In the genomic region with DNA sequence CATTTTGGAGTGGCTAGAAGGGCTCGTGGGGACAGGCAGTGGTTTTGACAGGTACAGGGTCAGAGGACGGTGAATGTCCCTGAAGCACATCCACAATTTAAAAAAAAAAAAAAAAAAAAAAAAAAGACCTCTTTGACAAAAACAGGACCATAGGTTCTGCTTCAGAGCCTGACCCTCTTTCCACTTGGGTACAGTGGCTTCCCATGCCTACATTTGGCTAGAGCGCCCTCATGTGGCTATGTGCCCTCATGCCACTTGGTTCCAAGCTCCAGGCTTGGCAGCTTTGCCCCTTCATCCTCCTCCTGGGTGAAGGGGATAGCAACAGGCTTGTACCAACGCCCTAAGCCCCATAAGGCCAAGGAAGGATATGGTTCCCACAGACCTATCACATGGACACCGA, we compare ENCODE assay signal across 8 mouse cellular contexts. TPM values are rescaled to one million over a fixed set of nuclear protein-coding genes. Genes with fewer than 3 reads are reported as not detected.
A peak's percentile ranks its signal among the peaks of the same experiment; 100 is the strongest.
DNase-seq lines count a peak whose midpoint lies in the region; ATAC-seq and TF ChIP-seq lines count a peak whose summit lies in the region.
"Had no signal": no experiment of that assay in that cellular context is flagged by ENCODE, and none has a peak within 500 bp of the region (broad histone marks: within the 10 kb centered on the region; RNA-seq: fewer than 3 reads in every experiment).

No protein-coding gene starts in this region.

- no peak overlapping the region for H3K27ac ChIP-seq in forebrain, postnatal 0 days (ENCODE audit: low read depth, low read length)
- H3K27ac ChIP-seq in spleen, adult 2 months (ENCODE audit: insufficient read depth, low read length), result no peak overlapping the region

- no peaks in the 10 kb centered on the region for H3K9me3 ChIP-seq in forebrain, postnatal 0 days (ENCODE audit: low read length)

- peak; percentile 65 for ATAC-seq in forebrain, postnatal 0 days

- TF ChIP-seq CTCF in forebrain, postnatal 0 days (IDR thresholded peaks at IDR 0.05; ENCODE audit: low read depth), result peak; percentile 87
- TF ChIP-seq CTCF in spleen, adult 2 months (IDR thresholded peaks at IDR 0.05; ENCODE audit: extremely low read depth, insufficient read depth, insufficient read length, insufficient replicate concordance), result peak; percentile 89; the same call in 1 of the 2 replicates

- TF ChIP-seq POLR2A in spleen, adult 2 months (IDR thresholded peaks at IDR 0.05; ENCODE audit: low read depth, low read length), result no peak

- H3K4me2 ChIP-seq in forebrain, postnatal 0 days (ENCODE audit: low read depth), result no peak overlapping the region

- no peak overlapping the region for H3K9ac ChIP-seq in forebrain, postnatal 0 days

- H3K4me3 ChIP-seq in forebrain, postnatal 0 days (ENCODE audit: low read depth, low read length), result no peak overlapping the region
- no peak overlapping the region for H3K4me3 ChIP-seq in spleen, adult 2 months (ENCODE audit: extremely low read depth, insufficient read depth, insufficient read length)

- 50% methylated on average over 5 of the region's 5 CpGs for WGBS in forebrain, postnatal 0 days
- WGBS in spleen, adult 2 months, result 54% methylated on average over 5 of the region's 5 CpGs

- no peaks in the 10 kb centered on the region for H3K27me3 ChIP-seq in forebrain, postnatal 0 days (ENCODE audit: insufficient read depth, low read length)
- no peaks in the 10 kb centered on the region for H3K27me3 ChIP-seq in spleen, adult 2 months (ENCODE audit: control insufficient read depth, insufficient read depth, low read length)

- H3K36me3 ChIP-seq in forebrain, postnatal 0 days (ENCODE audit: insufficient read depth), result peaks cover 8% of the 10 kb centered on the region; the same call in 1 of the 2 replicates
- H3K36me3 ChIP-seq in spleen, adult 2 months (ENCODE audit: control insufficient read depth, insufficient read depth, low read length), result no peaks in the 10 kb centered on the region

- H3K4me1 ChIP-seq in forebrain, postnatal 0 days (ENCODE audit: insufficient read depth), result no peaks in the 10 kb centered on the region
- H3K4me1 ChIP-seq in spleen, adult 2 months (ENCODE audit: control insufficient read depth, insufficient read depth, insufficient read length), result no peaks in the 10 kb centered on the region

- peak; percentile 28 for DNase-seq in 416B (ENCODE audit: low read depth)
- peak; percentile 49 for DNase-seq in CD4-positive helper T cell, adult 2 months (ENCODE audit: low read depth, low spot score)
- peak; percentile 87 for DNase-seq in brain, adult 2 months (ENCODE audit: low read depth, low spot score)
- DNase-seq in forebrain, postnatal 0 days, result peak; percentile 72
- peak; percentile 25 to 85 for DNase-seq in kidney, postnatal 36 days
- peak; percentile 76 for DNase-seq in lung, postnatal 36 days
- peak; percentile 18 to 68 for DNase-seq in spleen, adult 2 months (ENCODE audit: low read depth in 1 of 2, low spot score in 2 of 2)

RNA-seq across cellular contexts. Expression of a gene that starts 39.8 kb away (rescaled TPM):
- not detected in 2 replicates for total RNA-seq in forebrain, postnatal 0 days (2014; rRNA removed)
- not detected in 2 replicates for polyA plus RNA-seq in forebrain, postnatal 0 days (2015; fragmentation: Nextera tagmentation; extraction: Ambion mirVana)
- polyA plus RNA-seq in spleen, adult 2 months (2012; rRNA removed), result not detected in 2 replicates
- total RNA-seq: gastrocnemius, adult 8-10 months had no signal

RNA-seq across cellular contexts. Expression of a gene that starts 56.4 kb away (rescaled TPM):
- not detected in 2 replicates for total RNA-seq in forebrain, postnatal 0 days (2014; rRNA removed)
- polyA plus RNA-seq in forebrain, postnatal 0 days (2015; fragmentation: Nextera tagmentation; extraction: Ambion mirVana), result 0.13 TPM in 1 of 2 replicates, not detected in the other
- polyA plus RNA-seq in spleen, adult 2 months (2012; rRNA removed), result not detected in 2 replicates
- total RNA-seq: gastrocnemius, adult 8-10 months had no signal

Comparison
In these comparisons a context has a peak if more than half of its experiments do, and no peak if none do; other contexts are left out.
1. DNase-seq: peak in every context shown above with its lines; median percentile 87 in brain, adult 2 months; 76 in lung, postnatal 36 days; 72 in forebrain, postnatal 0 days; 55 in kidney, postnatal 36 days; 49 in CD4-positive helper T cell, adult 2 months; 43 in spleen, adult 2 months; 28 in 416B.